Mouse (Mus musculus) C2C12 (cell line): ENCODE results near the gene Galnt16.

Experiments
- CEBPB ChIP-seq: IDR thresholded peaks from one replicate; pipeline ENCODE4 v1.6.1; 2011; ENCODE audit warnings: low read depth, mild to moderate bottlenecking, control low read depth, moderate library complexity
- CTCF ChIP-seq: IDR thresholded peaks from one replicate; pipeline ENCODE4 v1.5.1; 2011; ENCODE audit not compliant: control insufficient read depth, insufficient read depth, insufficient read length
- MAX ChIP-seq: IDR thresholded peaks from one replicate; pipeline ENCODE4 v1.6.1; 2011; ENCODE audit warnings: mild to moderate bottlenecking, control low read depth
- MYOD1 ChIP-seq: IDR thresholded peaks from one replicate; pipeline ENCODE4 v1.6.1; 2011; ENCODE audit warnings: low read depth; ENCODE audit not compliant: control insufficient read depth, insufficient read length
- USF1 ChIP-seq: IDR thresholded peaks from one replicate; pipeline ENCODE4 v1.6.1; 2011; ENCODE audit warnings: low read depth, mild to moderate bottlenecking, control low read depth, moderate library complexity

GRCm38 (mm10) chr12:80538311-80538710, 20.2 kb downstream of the Galnt16 start:
- TF ChIP-seq CTCF, result no peak
- no peak for TF ChIP-seq MAX
- TF ChIP-seq USF1, result no peak
- TF ChIP-seq CEBPB, result no peak
- no peak for TF ChIP-seq MYOD1
